Mouse (Mus musculus): ENCODE results near the gene Nod1. TPM values are rescaled to one million over a fixed set of nuclear protein-coding genes. Genes with fewer than 3 reads are reported as not detected.

The Nod1 gene
- total RNA-seq (2021), result 1 to 10 TPM; 3.0 to 3.2 TPM
- long read RNA-seq, experiment 1, full-length matches to known transcripts, result 5 of 9 reads
- long read RNA-seq, experiment 1, partial matches to known transcripts, result 1 of 9 reads
- long read RNA-seq, experiment 1, other reads (novel, unspliced or antisense), result 3 of 9 reads
- long read RNA-seq, experiment 2, full-length matches to known transcripts, result 2 of 4 reads
- long read RNA-seq, experiment 2, partial matches to known transcripts, result 1 of 4 reads
- long read RNA-seq, experiment 2, other reads (novel, unspliced or antisense), result 1 of 4 reads

DNA sequence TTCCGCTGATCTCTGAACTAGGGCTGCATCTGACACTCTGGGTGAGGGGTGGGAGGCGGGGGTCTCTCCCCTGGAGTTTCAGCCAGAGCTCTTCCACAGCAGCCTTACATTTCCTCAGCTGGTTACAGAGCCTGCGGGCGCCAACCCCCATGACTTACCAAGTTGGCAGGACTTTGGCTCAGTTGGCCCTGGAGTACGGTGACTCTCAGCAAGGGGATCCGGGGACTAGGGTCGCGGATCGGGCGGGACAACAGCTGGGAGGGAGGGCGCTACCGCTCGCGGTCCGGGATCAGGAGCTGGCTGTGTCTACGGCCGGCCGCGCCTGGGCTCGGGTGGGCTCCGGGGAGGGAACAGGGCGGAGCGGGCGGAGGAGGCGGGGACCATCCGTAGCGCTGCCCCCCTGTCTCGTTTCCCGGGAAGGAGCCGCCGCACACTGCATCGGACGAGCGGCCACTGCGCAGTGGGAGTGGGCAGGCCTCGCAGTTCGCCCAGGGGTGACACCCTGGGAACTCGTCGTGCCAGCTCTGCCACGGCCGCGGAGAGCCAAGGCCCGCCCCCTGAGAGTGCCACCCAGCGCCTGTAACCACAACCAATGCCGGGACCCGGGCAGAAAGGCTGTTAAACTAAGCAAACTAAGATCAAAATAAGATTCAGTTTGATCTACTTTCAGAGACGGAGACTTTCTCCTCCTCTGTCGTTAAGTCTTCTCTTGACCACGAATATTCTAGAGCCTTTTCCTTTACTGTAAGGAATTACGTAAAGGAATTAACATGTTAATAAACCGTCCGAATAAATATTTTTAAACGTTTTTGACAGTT, at the start of gene Nod1:
Gene Nod1, minus strand, starts transcription at position 502 of the 818 bp plus-strand sequence.
- intact Hi-C loops (cut with DNase I), result loop anchor here (5.0 kb wide), 1 partner anchor 265 kb away; no protein-coding TSS in a partner anchor
- DNase-seq (ENCODE audit: low spot score in 2 of 2), result peak; percentile 25 to 44

- DNase-seq (ENCODE audit: low spot score in 2 of 2), result no peak
- intact Hi-C loops (cut with DNase I), result no loop called here
Observed at GRCm38 (mm10) chr6:55021806-55022205, 49.4 kb upstream of the Nod1 start.

DNA sequence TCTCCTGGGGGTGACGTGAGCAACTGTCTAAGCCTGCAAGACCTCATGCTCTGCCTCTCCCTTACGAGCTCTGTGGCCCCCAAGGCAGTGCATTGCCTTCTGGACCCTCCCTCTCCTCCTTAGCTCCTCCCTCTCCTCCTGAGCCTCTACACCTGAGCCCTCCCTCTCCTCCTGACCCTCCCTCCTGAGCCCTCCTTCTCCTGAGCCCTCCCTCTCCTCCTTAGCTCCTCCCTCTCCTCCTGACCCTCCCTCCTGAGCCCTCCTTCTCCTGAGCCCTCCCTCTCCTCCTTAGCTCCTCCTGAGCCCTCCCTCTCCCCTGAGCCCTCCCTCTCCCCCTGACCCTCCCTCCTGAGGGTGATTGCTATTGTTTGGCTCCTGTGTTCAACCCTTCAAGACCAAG, 46.0 kb upstream of the Nod1 start:
- intact Hi-C loops (cut with DNase I), result loop anchor here (5.0 kb wide), 2 partner anchors 101 to 149 kb away; no protein-coding TSS in a partner anchor
- no peak for DNase-seq (ENCODE audit: low spot score in 2 of 2)

- intact Hi-C loops (cut with DNase I), result loop anchor here (5.0 kb wide), 2 partner anchors 100 to 150 kb away; no protein-coding TSS in a partner anchor
Observed at GRCm38 (mm10) chr6:55016710-55017583, 44.5 kb upstream of the Nod1 start.

DNA sequence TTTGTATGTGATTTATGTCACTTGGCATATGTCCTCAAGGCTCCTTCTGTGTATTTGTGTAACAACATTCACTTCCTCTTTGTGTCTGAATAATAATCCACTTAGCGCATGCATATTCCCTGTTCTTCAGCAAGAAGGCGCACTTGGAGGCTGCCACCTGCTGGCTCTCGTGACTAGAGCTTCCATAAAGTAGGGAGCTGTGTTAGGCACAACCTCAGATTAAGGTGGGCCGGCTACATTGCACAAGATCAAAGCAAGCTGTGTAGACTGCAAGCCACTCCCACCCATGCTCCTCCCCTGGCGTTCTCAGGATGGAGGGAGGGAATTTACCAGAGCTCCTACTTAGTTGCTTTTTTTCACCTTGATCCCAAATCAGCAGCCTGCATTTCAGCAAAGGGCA, 43.8 kb upstream of the Nod1 start:
- intact Hi-C loops (cut with DNase I), result loop anchor here (5.0 kb wide), 2 partner anchors 99 to 151 kb away; no protein-coding TSS in a partner anchor
- DNase-seq (ENCODE audit: low spot score in 2 of 2), result peak; percentile 49 to 65

More at GRCm38 (mm10) chr6:55016710-55017583, 44.5 kb upstream of the Nod1 start:
- DNase-seq (ENCODE audit: low spot score in 2 of 2), result peak; percentile 76 to 78

- intact Hi-C loops (cut with DNase I), result no loop called here
- no peak for DNase-seq (ENCODE audit: low spot score in 2 of 2)
Observed at GRCm38 (mm10) chr6:55014184-55014583, 41.8 kb upstream of the Nod1 start.

DNA sequence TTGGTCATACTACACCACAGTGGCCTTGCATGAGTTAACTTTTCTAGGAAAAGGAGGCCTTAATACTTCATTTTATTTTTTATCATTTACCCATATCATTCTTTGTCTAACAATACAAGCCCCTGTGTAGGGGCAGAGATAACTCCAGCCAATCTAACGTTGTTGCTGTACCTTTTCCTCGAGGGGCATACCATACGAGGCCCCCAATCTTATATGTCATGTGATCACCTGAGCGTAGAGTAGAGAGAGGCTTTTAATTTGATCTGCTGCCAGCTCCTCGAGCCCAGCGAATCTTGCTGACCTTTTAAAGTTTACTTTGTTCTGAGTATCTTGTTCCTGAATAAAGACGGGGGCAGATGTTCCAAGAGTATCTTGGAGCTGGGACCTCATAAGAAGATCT, 40.1 kb upstream of the Nod1 start:
- no peak for DNase-seq (ENCODE audit: low spot score in 2 of 2)
- intact Hi-C loops (cut with DNase I), result no loop called here

GRCm38 (mm10) chr6:55010330-55011091, 38.1 kb upstream of the Nod1 start:
- intact Hi-C loops (cut with DNase I), result no loop called here
- DNase-seq (ENCODE audit: low spot score in 2 of 2), result no peak

- DNase-seq (ENCODE audit: low spot score in 2 of 2), result peak in 1 of 2 experiments; percentile 7
- intact Hi-C loops (cut with DNase I), result no loop called here
Observed at GRCm38 (mm10) chr6:55009391-55010230, 37.2 kb upstream of the Nod1 start.

- DNase-seq (ENCODE audit: low spot score in 2 of 2), result no peak
- intact Hi-C loops (cut with DNase I), result no loop called here
Observed at GRCm38 (mm10) chr6:55008401-55008800, 36.0 kb upstream of the Nod1 start.

DNA sequence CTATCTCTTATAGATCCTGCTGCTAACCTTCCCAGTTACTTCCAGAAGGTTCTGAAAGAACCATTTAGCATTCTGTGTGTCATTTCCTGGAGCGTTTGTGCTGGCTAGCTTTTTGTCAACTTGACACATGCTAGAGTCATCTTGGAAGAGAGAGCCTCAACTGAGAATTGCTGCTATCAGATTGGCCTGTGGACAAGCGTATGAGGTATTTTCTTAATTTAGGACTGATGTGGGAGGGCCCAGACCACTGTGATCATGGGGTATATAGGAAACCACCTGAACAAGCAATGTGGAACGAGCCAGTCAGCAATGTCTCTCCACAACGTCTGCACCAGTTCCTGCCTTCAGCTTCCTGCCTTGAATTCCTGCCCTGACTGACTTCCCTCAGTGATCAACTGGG, 31.1 kb upstream of the Nod1 start:
- no peak for DNase-seq (ENCODE audit: low spot score in 2 of 2)
- intact Hi-C loops (cut with DNase I), result no loop called here

- intact Hi-C loops (cut with DNase I), result no loop called here
- DNase-seq (ENCODE audit: low spot score in 2 of 2), result no peak
Observed at GRCm38 (mm10) chr6:55002438-55002837, 30.0 kb upstream of the Nod1 start.

- intact Hi-C loops (cut with DNase I), result no loop called here
Observed at GRCm38 (mm10) chr6:55001320-55001719, 28.9 kb upstream of the Nod1 start.

DNA sequence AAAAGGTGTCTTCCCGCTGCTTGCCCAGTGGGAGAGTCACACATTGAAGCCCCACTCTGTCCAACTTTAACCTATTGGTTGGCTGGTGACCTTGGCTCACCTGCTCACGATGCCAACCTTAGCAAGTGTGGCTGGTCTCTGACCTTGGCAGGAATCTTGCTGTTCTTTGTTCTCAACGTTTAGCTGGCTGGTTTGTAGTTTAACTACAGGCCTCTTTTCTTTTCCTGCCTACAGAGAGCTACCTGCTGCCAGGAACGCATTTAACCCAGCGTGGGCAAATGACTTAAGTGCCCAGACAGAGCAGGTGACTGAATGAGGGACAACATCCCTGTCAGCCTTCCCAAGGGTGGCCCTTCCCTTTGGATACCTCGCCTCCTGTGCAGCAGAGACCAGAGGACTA, 25.3 kb upstream of the Nod1 start:
- DNase-seq (ENCODE audit: low spot score in 2 of 2), result no peak
- intact Hi-C loops (cut with DNase I), result no loop called here

More at GRCm38 (mm10) chr6:55001320-55001719, 28.9 kb upstream of the Nod1 start:
- DNase-seq (ENCODE audit: low spot score in 2 of 2), result no peak

- intact Hi-C loops (cut with DNase I), result no loop called here
- DNase-seq (ENCODE audit: low spot score in 2 of 2), result no peak
Observed at GRCm38 (mm10) chr6:54996361-54996760, 23.9 kb upstream of the Nod1 start.

DNA sequence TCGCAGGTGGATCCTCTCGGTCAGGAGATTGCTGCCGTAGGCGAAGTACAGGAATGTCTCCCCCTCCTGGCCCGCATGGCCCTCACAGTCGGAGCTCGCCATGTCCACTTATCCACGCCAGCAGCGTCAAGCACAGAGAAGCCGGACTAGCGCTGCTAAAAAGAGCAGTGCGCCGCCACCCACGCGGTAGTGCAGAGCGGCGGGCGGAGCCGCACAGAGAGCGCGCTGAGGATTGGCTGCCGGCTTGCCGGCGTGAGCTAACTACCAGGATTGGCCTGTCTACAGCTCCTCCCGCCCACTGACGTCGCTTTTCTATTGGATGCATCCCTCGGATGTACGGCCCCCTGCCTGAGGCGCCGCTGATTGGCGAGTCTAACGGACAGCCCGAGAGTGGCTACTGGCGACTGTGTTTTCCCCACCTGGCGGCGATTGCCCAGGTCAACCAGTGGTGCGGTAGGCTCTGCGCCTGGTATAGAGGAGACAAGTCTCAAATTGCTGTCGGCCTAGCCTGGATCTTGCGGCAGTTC, 20.4 kb upstream of the Nod1 start, which contains the start of gene Ggct:
Gene Ggct, minus strand, starts transcription at position 217 of the 527 bp plus-strand sequence.
- DNase-seq (ENCODE audit: low spot score in 2 of 2), result peak; percentile 96 to 98
- intact Hi-C loops (cut with DNase I), result loop anchor here (2.0 to 5.0 kb wide), 2 partner anchors 176 to 290 kb away; partner anchors contain the start of gene Znrf2

DNA sequence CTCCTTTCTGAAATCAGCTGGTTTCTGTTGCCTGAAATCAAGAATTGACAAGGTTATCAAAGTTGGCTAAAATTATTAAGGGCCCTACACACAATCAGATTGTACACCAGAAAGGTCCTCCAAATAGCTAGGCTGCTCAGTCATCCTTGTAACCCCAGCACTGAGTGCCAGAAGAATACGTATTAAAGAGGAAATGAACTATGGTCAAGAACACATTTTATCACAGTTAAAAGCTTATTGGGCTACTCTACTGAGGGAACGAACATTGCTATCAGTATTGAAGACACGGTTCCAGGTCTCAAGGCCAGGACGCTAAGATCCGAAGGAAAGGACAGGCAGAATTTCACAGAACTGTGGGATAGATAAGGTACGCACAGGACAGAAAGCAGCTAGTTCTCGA, 19.7 kb upstream of the Nod1 start:
- intact Hi-C loops (cut with DNase I), result loop anchor here (2.0 to 5.0 kb wide), 2 partner anchors 175 to 290 kb away; partner anchors contain the start of gene Znrf2
- DNase-seq (ENCODE audit: low spot score in 2 of 2), result no peak

All from left cerebral cortex, postnatal 14 days (tissue).